Mouse (Mus musculus): ENCODE measurements at regions not wholly inside any gene's neighbourhood (a gene's known extent, or its start where the extent isn't known, plus 50 kb on each side); places are given as distances from the start of the nearest gene placed in this dataset.

DNA sequence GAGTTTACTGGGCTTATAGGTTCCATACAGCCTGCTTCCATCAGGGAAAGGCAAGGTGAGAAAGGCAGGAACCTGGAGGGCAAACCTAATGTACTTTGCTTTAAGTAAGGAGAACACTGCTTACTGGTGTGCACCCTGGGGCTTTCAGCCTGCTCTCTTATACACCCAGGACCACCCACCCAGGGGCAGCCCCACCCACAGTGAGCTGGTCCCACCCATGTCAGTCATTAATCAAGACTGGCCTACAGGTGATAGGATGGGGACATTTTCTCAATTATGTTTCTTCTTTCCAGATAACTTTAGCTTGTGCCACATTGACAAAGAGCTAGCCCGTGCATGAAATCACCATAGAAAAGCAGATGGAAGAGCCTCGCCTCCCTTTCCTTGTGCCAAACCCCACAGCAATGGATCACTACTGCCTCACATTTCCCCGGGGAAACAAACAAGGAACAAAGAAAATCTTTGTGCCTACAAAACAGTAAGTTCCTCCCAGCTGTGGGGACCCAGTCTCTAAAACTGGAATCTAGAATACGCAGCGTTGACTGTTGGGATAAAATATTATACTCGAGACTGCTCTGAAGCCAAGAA is 221.5 kb downstream of the Pdcd6ip start:
- no peak for DNase-seq

DNA sequence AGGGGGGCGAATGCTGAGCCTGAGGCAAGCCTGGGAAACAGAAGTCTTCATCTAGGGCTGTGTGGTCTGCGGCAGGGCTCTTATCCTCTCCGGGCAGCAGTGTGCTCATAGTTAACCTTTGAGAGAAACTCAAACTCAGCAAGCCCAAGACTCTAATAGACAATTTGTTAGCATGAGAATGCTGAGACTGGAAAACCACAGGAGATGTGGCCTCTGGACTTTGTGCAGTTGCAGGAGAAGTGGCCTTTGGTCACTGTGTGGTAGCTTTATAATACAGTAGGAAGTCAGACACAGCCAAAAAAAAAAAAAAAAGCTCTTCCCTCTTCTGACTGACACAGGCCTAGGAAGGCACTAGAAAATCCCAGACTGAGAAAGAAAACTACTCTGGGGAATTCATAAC is 228.2 kb downstream of the Pdcd6ip start:
- DNase-seq = no peak

DNA sequence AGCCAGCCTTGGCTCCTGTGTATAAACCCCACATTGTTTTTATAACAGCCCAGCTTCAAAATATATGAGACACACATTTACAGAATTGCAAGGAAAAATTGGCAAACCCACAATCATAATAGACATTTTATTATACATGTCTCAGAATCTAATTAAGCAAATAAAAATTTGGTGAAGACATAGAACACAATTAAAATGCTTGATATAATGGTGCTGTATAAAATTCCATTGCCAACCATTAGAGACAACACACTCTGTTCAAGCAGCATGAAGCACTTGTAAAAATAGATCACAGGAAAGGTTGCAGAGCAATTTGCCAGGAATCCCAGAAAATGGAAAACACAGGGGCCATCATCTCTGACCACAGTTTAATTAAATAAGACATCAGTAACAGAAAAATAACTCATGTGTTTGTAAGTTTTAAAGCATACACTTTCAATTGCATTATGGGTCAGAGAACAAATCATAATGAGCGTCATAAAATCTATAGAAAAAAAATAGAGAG is 229.2 kb downstream of the Pdcd6ip start:
- DNase-seq = no peak

DNA sequence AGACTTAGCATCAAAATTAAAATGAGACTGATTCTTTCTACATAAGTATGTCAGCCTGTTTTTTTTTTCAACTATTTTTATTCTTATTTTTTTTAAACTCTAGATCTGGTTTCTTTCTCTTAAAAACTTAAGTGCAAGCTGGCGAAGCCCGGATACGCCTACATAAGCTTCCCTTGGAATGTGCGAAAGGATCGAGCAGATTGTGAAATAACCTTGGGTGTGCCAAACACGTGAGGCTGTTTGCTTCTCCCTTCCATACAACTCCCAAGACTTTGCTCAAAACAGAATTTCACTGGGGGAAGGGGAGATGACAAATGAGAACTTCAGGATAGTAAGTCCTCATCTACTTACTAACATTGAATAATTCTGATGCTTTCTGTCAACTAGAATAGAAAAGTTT is 236.3 kb downstream of the Pdcd6ip start:
- no peak for DNase-seq

DNA sequence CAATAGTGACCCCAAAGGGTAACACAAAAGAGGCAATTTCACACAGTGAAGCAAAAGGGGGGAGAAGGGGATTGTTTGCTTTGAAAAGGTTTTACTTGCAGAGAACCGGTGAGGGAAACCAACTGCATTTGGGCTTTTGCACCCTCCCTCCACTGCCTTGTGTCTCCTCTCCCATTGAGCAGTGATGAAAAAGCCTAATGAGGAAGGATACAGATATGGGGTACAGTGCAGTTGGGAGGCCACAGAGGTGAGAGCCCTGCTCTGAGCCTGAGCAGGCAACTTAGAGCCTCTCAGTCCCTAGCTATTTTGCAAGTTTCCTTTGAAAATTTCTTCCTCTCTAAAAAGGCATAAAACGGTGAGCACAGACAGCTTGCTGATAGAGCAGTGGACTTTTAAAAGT is 245.2 kb downstream of the Pdcd6ip start:
- no peak for DNase-seq

DNA sequence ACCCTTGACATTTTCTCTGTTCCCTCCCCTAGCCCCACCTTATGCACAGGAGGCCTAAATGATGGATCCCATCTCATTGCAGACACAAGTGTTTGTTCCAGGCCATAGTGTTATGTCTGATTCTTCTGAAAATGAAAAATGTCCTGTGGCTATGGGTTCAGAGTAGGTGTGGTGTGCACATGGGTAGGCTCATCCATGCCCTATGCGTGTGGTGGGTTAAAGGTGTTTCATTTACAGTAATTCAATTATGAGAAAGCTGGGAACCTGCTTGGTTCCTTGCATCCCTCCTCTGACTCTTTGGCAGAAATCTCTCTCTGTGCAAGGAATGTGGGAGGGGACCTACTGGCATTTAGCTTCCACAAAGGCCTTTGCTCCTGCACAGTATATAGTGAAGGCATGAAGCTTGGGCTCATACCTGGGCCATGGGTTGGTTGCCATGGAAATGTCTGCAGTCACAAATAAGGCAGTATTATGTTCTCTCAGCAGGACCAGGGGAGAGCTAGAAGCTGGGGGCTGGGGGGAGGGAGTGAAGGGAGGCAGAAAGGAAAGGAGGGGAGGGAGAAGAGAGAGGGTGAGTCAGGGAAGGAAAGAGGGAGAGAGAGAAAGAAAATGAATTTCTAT is 245.7 kb downstream of the Pdcd6ip start:
- no peak for DNase-seq

DNA sequence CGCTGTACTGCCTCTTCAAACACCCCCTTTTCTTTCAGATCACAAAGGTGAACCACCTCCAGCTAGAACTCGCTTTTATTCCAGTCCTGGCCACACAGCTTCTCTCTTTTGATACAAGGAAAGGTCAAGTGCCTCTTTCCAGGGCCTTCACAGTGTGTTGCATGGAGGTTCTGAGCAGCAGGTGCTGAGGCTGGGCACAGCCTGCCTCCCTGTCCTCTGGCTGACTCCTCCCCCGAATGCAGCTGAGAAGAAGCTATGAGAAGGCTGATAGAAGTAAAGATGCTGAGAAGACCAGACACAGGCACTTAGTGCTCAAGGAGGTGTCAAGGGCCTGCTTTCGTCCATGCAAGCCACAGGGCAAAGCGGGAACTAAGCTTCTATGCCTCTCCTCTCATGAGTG is 248.2 kb downstream of the Pdcd6ip start:
- no peak for DNase-seq

DNA sequence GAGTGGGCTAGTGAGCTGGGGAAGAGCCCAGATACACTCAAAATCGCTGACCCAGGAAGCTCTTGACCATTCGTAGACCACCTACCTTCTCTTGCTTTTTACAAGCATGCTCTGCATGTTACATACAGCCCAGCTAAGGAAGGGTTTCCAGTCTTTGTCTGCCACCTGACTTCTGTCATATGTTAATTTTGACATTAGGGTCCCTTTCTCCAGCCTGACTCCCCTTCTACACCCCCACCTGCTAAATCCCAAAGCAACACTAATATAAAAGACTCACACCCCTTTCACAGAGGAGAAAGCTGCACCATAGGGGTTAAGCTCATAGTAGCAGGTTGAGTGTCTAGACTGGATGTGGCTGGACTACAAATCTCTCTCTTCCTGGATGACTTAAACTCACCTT is 248.8 kb downstream of the Pdcd6ip start:
- no peak for DNase-seq

DNA sequence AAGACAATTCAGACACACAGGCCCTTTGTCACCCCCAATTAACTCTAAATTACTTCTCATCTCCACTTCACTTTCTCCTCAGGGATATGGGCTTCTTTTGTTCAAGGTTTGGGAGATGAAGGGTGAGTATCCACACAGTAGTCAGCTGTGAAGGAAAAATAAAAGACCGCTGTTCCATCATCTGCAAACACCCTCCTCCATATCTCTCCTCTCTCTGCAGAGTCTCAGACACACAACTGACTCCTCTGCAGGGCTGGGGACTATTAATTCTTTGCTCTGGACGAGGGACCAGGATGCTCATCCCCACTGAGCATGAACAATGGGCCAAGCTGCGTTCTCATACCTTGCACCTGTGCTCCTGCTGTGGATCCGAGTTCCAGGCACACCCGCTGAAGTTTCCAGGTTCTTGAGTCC is 249.3 kb downstream of the Pdcd6ip start:
- no peak for DNase-seq

DNA sequence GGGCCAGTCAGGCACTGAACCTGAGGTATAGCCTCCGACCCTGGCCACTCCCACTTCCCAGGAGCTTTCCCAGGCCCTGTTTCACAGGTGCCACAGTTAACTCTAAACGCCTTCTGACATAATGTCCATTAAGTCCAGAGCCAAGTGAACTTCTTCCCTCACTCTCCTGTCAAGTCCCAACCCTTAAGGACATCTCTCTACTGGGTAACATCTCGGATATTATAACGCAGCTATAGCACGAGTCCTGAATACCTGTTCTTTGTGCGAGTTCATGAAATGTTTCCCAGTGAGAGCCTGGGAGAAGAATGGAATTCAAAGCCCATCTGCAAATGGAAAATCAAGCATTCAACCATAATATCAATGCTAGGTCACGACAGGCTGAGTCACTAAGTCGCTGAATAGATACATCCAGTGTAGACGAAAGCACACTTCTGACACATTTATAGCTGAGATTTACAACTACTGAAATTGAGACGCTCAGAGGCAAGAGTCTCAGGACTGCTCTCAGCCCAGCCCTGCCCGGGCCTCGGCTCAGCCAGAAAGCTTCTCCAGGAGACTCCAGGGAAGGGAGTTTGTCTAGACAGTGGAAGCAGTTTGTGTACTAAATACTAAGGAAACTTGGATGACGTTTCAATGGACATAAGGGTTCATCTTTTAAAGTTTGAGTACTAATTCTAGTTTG is 250.7 kb downstream of the Pdcd6ip start:
- no peak for DNase-seq

DNA sequence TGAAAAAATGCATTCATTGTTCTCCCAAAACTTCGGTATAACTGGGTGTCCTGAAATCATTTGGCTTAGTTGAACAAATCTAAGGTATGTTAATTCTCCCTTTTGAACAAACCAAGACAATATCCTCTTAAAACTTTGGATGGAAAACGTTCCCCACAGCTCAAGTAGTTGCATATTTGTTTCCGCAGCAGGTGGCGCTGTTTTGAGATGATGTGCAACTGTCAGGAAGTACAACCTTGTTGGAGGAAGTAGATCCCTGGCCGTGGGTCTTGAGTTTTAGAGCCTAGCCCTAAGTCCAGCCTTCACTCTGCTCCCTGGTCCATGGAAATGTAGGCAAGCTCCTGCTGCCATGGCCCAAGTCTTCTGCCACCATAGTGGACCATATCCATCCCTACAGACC is 252.5 kb downstream of the Pdcd6ip start:
- no peak for DNase-seq

DNA sequence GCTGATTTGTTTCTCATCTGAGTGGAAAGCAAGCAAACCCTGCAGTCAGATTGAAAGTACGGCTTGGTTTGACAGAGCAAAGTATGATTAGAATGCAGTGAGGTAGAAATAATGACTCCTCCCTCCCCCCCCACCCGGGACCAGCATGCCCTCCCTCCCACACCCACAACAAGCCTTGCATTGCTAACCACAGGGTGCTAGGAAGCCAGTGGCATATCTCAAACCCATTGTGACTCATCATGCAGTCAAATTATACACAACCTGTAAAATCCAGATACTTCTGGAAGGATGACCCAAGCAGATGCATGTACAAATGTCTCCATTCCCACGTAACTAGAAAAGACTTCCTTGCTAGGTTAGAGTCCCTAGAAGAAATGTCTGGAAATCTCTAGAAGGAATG is 254.8 kb downstream of the Pdcd6ip start:
- no peak for DNase-seq

DNA sequence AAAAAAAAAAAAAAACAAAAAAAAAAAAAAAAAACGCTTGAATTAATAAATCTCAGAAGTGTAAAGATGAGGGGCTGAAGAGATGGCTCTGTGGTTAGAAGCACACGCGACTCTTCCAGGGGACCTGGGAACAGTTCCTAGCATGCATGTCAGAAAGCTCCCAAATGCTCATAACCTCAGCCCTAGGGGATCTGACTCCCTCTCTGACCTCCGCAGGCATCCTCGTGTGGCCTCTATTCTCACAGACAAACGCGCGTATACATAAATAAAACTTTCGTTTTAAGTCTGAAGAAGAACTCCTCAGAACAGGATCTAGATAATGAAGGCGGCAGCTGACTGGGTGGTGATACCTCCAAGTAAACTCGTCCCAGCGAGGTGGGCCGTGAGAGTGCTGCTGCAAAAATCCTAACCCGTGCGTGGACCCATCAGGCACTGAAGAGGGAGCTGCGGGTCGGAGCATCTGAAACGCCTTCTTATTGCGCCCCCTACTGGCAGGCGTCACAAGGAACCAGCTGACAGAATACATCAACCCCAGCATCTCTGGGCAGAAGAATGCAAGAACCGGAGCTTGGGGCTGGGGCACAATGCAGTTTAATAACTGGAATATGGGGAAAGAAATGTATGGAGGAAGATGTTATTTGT is 266.2 kb downstream of the Pdcd6ip start:
- peak; percentile 80 for DNase-seq

DNA sequence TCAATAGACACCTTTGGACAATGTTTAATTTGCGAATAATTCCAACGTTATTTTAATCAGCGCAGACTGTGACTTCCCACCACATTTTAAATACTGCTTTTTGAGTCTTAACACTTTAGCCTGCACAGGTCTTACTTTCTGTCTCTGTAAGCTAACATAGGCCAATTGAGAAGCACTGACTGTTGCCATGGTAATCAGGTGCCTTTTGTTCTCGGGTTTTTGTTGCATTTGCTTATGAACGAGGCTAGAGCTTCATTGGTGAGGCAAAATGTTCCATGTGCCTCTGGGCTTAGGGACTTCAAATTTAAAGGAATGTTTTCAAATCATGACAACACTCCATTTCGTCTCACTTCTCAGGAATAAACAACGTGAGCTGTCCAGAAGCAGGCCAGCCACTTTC is 269.7 kb downstream of the Pdcd6ip start:
- DNase-seq = no peak

DNA sequence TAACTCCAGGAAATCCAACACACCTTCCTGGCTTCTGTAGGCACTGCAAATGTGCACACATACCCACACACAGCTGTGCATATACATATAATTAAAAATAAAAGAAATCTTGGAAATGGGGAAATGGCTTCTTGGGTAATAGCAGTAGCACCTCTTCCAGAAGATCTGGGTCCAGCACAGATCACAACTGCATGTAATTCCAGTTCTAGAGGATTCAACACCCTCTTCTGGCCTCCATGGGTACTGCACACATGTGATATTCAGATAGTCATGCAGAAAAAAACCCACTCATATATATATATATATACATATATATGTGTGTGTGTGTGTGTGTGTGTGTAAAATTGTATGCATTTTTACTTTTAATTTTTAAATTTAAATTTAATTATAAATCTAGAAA is 272.1 kb downstream of the Pdcd6ip start:
- DNase-seq = no peak

DNA sequence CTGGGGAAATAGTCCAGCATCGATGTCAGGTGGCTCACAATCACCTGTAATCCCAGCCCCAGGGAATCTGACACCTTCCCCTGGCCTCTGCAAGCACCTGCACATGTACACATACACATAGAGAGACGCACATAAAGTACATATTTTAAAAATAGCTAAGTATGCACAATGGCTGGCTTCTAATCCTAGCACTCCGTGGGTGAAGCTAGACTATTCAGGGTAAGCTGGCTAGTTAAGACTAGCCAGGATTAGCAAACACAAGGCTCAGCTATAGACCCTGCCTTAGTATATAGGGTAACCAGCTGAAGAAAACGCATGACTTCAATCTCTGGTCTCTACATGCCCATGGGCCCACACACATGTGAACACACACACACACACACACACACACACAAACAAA is 274.6 kb downstream of the Pdcd6ip start:
- no peak for DNase-seq

DNA sequence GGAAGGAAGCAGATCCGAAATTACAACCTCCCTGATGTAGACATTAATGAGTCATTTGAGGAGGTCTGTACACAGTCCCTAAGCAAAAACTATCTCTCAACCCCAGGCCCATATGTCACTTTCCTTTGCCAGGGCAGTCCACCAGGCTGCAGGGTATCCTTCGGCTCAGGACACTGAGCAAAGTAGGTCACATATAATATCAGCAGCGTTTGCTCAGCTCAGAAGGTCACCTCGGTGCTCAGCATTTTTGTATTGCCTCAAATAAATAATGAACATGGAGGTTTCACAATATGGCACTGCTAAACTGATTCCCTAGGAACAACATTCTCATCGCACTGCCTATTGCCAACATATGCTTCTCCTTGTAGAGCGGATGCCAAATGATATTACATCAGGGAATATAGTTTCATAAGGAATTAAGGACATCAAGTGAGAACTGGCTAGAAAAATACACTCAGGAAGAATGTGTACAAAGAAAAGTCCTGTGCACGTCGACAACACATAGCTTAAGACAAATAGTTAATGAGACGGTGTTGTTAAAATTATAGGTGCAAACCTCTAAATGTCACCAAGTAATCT is 275.4 kb downstream of the Pdcd6ip start:
- peak; percentile 60 for DNase-seq

DNA sequence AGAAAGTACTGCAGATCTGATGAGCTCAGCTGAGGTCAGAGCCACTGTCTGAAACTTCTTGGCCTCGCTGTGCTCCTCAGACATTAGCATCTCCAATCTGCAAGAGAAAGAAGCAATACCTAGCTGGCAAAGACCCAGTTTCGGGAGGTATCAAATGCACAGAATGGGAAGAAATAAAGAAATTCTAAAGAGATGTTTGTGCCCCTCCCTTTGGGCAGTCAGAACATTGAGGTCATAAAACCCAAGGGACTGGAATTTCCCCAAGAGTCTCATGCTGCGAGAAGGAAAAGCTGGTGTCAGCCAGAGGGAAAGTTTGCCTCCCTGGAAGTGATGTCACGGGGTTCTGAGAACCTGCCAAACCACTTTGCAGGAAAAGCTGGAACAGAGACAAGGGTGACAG is 277.6 kb downstream of the Pdcd6ip start:
- no peak for DNase-seq

DNA sequence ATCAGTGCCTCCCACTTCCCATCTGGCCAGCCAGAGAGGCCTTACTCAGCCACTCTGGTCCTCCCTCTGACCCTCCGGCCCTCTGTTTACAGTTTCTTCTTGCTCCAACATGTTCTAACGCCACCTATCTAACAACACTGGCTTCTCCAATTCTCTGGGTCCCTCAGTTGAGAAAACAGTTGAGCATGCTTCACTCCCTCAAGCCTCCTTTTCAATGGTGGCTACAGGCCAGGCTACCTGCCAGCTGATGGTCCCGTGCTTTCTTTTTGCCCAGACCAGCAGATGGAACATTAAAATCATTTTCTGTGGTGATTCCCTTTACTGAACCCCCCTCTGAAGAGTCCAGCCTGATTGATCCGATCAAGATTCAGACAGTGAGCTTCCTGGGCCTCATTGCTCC is 280.8 kb downstream of the Pdcd6ip start:
- DNase-seq = no peak

DNA sequence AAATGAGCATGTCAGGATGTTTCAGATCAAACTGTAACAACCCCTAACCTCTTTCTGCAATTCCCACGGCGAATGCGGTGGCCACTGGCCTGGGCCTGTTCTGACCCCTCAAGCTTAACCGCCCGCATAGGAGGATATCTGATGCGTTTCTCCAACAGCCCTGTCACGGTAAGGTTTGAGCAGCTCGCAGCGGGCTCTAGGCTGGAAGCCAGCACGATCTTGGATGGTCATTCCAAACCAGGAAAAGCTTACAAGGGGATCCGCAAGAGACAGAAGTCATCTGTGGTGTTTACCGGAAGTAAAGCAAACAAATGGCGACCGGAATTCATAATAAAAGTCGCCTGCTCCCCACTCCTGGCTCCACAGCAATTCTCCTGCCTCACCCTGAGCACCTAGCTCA is 281.7 kb downstream of the Pdcd6ip start:
- no peak for DNase-seq

DNA sequence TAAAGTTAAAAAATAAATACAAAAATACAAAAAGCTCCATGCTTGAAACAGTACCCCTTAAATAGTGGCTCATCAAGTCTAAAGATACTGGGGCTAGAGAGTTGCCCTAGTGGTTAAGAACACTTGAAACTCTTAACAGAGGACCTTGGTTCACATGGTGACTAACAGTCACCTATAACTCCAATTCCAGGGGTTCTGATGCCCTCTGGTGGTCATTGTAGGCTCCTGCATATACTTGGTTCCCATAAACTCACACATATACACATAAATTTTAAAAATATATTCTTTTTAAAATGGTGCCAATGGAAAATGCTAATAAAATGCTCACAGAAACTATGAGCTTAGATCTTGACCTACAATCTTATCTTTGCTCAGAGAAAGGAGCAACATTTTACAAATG is 286.4 kb downstream of the Pdcd6ip start:
- no peak for DNase-seq

DNA sequence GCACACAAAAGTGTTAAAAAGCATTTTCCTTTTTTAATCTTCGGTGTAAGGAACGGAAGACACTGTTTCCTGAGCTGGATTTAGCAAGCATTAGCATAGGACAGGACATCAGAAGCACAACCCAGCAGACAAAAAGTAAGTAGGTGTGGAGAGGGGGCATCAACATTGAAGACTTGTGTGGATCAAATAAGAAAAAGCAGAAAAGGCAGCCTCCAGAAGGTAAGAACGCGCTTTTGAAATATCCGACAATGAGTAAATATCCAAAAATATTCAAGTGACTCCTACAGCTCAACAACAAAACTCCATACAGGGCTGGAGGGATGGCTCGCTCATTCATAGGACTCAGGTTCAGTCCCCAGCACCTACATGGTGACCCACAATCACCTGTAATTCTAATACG is 286.9 kb downstream of the Pdcd6ip start:
- DNase-seq = no peak

DNA sequence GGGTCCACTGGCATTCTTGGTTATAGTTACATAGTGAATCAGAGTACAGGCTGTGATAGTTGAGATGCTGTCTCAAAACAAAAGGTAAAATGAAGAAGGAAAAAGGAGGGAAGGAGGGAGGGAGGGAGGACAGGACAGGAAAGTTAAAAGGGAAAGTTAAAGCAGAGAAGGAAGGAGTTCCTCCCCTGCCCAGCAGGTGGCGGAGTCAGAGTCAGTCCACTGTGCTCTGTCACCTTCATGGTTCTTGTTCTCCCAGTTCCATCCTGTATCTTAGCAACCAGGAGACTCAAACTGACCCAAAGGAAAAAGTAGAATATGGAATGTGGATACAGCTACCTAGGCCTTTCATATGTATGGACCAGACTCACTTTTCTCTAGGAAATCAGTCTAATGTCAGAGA is 288.3 kb downstream of the Pdcd6ip start:
- no peak for DNase-seq

DNA sequence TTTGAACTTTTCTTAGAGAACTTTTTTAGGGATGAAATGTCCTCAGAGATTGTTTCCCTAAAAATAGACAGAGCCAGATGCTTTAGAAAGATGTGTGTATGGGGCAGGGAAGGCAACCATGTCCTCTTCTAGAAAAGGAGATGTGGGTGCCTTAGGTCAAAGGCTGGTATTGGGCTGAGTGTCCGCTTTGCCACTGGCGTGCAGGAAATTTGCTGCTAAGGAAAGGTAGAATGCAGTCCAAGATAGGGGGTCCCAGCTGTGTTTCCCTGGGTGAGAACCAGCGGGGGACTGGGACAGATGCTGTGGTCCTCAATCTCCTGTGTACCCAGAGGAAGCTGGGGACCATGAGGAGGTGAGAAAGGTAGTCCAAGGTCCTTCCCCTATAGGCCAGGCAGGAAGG is 291.0 kb downstream of the Pdcd6ip start:
- DNase-seq = no peak
